Mouse (Mus musculus) left cerebral cortex, adult 18-20 months (tissue): ENCODE results near the gene Plxdc2. TPM values are rescaled to one million over a fixed set of nuclear protein-coding genes. Genes with fewer than 3 reads are reported as not detected.

ENCODE experiments used
- DNase-seq, 2 experiments: peaks; one replicate each; pipeline ENCODE4 v3.0.0; 2021 to 2022; ENCODE audit warnings: low spot score in 2 of 2, mixed read lengths in 1 of 2
- total RNA-seq, 2 experiments: library from RNA; stranded (reverse); gene quantifications; 2 replicates each; pipeline ENCODE4 v1.2.3; 2021

The Plxdc2 gene
- total RNA-seq, 2 experiments from 2014 or later = 28.9 to 29.9 TPM

DNA sequence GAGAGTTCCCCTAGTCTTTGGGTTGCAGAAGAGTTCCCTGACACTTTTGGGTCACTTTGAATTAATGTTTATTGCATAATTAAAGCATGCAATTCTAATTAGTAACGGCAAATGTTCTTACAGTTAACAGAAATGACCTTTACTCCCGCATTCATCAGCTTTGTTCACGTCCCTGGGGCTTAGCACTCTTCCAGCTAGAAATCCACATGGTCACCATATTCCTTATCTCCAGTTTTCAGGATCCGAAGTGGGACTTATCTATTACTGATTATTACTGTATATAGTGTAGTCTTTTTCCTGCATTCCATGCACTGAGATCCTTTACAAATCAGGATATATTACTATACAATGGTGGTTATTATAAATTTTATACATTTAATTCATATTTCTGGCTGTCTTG lies 203.2 kb downstream of the Plxdc2 start:
- DNase-seq = no peak

GRCm38 (mm10) chr2:16568263-16568662 lies 212.2 kb downstream of the Plxdc2 start:
- no peak for DNase-seq

DNA sequence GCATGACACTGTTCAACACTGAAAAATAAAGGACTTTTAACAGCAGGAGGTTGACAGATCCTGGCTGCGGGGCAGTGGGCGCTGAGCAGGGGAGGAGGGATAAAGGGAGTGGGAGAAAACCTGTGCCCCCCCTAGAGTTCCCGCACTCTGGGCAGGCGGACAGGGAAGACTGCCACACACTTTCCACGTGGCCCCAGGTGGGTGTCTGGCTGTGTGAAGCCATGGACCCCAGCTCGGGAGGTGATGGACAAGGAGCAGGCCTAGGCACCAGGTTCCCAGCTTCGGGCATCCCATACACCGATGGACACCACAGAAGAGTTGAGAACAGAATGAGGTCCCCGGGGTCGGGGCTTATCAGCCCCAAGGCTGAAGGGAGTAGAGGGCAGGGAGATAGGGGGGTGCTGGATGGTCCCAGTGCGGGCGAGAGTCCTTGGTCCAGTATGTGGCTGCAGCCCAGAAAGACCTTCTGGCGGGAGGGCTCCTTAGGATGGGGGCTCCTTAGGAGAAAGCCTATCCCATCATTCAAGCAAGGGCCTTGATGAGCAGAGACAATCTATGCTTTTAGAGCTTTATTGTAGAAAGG lies 215.2 kb downstream of the Plxdc2 start:
- no peak for DNase-seq

DNA sequence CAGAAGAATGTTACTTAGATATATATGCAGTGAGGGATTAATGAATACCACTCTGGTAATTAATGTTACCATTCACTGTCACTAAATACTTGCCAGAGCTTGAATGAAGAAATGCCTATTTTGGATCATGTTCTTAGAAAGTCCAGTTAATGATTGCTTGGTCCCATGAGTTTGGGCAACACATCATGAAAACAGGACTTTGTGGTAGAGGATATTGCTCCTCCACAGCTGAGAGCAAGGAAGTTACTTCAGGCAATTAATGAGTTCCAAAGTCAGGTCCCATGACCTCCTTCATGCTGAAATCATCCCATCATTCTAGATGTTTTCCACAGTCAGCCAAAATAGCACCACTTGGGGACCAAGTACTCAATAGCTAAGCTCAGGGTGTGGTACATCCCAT lies 220.5 kb downstream of the Plxdc2 start:
- DNase-seq = no peak

DNA sequence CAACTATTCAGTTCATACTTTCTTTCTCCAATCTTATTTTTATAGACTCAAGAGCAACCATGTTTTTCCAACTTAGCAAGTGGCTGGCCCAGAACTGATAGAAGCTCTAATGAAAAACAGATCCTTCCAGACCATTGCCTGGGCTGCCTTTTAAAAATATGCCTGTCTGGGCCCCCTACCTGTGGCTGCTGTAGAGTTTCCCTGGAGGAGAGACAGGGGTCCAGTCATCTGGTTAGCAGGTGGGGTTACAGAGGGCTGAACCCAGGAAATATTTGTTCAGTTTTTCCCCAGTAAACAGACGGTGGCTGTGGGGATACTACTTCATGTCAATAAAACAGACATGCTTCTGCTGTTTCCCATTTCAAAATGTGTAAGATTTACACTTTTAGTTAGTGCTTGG lies 222.0 kb downstream of the Plxdc2 start:
- DNase-seq = no peak

DNA sequence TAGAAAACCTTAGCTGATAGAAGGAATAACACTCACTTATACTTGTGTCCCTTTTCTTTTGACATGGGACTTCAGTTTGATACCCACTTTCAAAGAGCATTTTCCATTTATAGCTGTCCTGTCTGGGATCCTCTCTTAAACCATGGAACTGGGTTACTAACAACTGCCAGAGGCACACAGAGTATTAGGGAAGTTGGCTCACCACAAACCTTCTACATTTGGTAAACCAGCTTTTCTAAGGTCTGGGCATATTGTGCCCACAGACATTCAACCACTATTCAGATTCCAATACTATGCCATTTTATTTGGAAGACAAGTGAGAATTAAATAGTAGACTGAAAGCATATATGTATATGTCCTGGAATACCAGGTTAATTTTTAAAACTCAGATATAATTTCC lies 232.4 kb downstream of the Plxdc2 start:
- DNase-seq = no peak

- no peak for DNase-seq
Observed at GRCm38 (mm10) chr2:16595451-16595850, 239.3 kb downstream of the Plxdc2 start.

DNA sequence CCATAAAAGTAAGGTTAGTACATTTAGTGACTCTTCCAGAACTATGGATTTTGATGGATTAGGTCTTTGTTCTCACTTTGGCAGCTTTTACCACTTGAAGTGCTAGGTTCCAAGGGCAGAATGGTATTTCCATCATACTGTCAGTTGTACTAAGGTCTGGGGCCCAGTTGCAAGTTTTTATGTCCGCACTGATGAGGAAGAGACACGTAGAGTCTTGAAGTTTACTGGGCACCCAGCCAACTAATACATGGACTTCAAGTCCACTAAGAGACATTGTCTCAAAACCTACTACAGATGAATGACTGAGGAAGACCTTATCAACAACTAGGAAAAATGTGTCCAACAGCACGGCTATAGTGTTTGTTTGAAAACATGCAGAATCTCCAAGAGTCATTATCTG lies 242.1 kb downstream of the Plxdc2 start:
- no peak for DNase-seq

GRCm38 (mm10) chr2:16604291-16604690 lies 248.2 kb downstream of the Plxdc2 start:
- no peak for DNase-seq

GRCm38 (mm10) chr2:16607792-16608586 lies 251.9 kb downstream of the Plxdc2 start:
- DNase-seq = peak in 1 of 2 experiments; percentile 9

- no peak for DNase-seq
Observed at GRCm38 (mm10) chr2:16642061-16642460, 286.0 kb downstream of the Plxdc2 start.

GRCm38 (mm10) chr2:16651713-16652112 lies 295.6 kb downstream of the Plxdc2 start:
- DNase-seq = no peak

DNA sequence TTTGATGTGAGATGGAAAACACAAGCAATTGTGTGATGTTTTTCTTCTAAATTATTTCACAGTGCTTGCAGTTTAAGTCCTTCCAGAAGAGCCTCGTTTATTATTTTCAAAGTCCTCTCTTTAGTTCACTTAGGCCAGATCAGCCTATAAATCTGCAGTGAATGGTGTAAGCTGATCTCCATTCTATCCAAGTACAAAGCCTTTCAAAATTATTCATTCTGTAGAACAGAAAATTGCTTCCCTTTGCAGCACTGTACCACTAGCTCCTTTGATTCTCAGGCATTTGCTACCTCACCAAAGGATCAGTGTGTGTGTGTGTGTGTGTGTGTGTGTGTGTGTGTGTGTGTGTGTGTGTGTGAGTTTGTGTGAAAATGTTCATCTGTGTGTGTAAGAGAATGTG lies 308.4 kb downstream of the Plxdc2 start:
- DNase-seq = no peak

DNA sequence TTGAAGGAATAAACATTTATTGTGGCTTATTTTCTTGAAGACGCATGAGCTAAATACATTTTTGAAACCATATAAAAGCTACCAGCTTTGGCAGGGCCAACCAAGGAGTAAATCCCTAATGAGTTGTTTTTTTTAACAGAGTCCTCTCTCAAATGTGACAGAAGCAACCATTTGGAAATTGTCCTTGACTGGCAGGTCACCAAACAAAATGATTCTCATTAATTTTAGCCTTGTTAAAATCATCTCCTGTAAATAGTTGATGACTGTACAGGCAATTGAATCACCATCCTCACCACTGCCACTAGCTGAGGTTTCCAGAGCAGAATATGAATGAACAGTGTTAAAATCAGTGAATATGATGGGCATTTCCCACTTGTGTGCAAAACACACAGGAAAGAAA lies 312.3 kb downstream of the Plxdc2 start:
- no peak for DNase-seq

- DNase-seq = no peak
Observed at GRCm38 (mm10) chr2:16682905-16683304, 326.8 kb downstream of the Plxdc2 start.

GRCm38 (mm10) chr2:16683739-16684138 lies 327.6 kb downstream of the Plxdc2 start:
- DNase-seq = no peak

DNA sequence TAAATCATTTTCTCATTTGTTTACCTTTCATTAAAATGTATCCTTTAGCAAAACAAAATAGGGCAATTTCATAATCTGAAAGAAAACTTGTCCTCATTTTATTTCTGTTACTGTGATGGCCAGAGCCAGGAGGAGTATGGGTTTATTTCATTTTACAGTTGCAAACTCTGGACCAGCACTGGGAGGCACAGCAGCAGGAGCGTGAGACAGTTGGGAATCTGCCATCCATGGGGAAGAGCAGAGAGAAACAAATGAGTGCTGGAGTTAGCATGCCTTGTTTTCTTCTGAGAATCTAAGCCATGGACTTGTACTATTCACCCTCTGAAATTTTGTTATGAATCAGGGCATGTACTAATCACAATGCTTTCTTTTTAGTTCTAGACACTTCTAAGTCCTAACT lies 328.4 kb downstream of the Plxdc2 start:
- DNase-seq = no peak

DNA sequence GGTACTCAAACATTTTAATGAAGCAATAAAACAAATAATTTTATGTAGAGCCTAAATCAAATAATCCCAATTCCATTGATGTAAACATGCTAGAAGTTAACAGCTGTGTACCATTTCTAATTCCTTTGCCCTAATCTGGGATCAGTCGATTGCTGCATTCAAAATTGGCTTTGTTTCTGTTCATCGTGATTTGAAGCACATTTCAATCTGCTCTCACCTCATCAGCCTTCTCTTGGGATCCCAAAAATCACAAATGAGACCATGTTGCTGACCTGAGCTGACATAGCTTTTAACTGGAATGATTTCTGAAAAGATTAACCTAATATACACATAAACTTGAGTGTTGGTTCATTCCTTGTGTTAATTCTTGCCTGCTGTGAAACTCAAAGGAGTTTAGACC lies 340.3 kb downstream of the Plxdc2 start:
- DNase-seq = no peak

DNA sequence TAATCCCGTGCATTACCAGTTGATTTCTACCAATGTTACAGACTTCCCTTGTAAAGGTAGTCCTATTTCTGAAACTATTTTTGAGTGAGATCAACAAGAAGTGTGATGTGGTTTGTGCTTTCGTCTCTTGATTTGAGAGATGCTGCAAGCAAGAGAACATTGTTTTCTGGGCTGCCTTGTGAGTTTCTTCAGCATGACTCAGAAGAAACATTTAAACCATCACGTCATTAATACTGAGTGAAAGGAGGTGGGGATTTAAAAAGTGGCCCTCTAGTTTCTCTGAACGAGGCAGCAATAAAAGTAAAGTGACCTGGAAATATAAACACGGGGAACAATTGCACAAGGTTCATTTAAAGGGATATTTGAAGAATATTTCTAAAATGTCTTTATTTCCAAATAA lies 341.1 kb downstream of the Plxdc2 start:
- DNase-seq = no peak

- DNase-seq = peak in 1 of 2 experiments; percentile 3
Observed at GRCm38 (mm10) chr2:16706227-16706626, 350.1 kb downstream of the Plxdc2 start.

DNA sequence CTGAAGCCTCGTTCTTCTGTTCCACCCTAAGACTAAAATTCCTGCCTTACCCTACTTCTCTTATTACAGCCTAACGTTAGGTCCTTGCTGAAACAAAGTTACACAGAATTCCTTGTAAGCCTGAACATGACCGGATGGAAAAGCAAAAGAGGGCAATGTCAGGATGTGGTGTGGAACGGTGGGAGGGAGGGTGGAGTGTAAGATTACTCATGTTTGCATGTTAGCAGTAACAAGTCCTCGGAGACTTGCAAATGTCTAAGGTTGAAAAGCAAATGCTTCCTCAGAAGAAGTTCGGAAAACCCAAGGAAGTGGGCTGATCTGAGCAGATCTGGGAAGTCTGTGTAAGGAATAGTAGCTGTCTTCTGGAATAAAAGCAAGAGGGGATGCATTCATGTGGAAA lies 353.8 kb downstream of the Plxdc2 start:
- no peak for DNase-seq

- no peak for DNase-seq
Observed at GRCm38 (mm10) chr2:16731033-16731432, 374.9 kb downstream of the Plxdc2 start.

- DNase-seq = no peak
Observed at GRCm38 (mm10) chr2:16734381-16734780, 378.3 kb downstream of the Plxdc2 start.
